Mouse (Mus musculus): ENCODE measurements around the gene Aldh6a1.

- TF ChIP-seq CTCF (IDR thresholded peaks at IDR 0.05; ENCODE audit: extremely low read depth, insufficient read depth, insufficient read length, insufficient replicate concordance) (no peak), POLR2A (IDR thresholded peaks at IDR 0.05; ENCODE audit: low read depth, low read length) (no peak)
Measured at GRCm38 (mm10) chr12:84468701-84469100, 17.9 kb upstream of the Aldh6a1 start.

Measured in spleen, adult 2 months (tissue).